Mouse (Mus musculus): ENCODE results near the gene Syne1. TPM values are rescaled to one million over a fixed set of nuclear protein-coding genes. Genes with fewer than 3 reads are reported as not detected.

Syne1 gene
- polyA plus RNA-seq, 1 experiment from 2014 or later: 5.2 TPM

DNA sequence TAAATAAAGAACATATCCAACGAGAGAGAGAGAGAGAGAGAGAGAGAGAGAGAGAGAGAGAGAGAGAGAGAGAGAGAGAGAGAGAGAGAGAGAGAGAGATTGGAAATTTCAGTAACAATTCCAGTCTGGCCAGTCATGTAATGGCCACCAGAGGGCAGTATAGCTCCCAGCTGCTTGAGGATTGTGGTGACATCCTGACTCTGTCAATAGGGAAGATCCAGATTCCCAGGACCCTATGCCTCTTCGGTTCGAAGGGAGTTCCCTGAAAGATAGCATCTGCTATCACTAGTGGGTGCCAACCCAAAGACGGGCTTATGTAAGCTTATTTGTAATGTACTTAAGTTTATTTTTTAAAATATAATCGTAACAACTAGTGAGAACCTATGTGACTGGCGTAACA lies 71.2 kb downstream of the Syne1 start:
- Histone ChIP-seq H3K4me1 (no peaks in the 10 kb centered on the region), H3K4me2 (replicated peaks) (no peak overlapping the region), H3K9me3 (no peaks in the 10 kb centered on the region), H3K4me3 (no peak overlapping the region), H3K9ac (replicated peaks) (no peak overlapping the region), H3K36me3 (no peaks in the 10 kb centered on the region), H3K27ac (replicated peaks) (no peak overlapping the region), H3K27me3 (no peaks in the 10 kb centered on the region)
- no peak for ATAC-seq (replicated peaks)
- 62% methylated on average over 6 of the region's 6 CpGs for WGBS

DNA sequence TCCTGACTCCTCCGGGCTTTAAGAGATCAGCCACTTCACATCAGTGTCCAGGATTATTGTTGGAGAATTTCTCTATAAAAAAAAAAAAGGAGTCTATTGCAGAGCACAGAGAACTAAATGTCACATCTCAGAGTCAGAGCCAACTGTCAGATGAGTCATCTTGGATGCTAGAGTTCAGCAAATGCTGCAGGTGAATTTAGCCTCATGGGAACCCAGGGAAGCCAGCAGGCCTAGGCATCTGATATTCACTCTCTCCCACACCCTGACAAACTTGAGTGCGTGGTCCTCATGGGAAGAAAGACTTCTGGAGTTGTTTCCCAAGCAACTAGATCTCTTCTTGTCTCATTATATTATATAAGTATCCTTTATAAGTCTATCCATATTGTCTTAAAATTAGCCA lies 82.6 kb downstream of the Syne1 start:
- no peak for ATAC-seq (replicated peaks)
- Histone ChIP-seq H3K27me3 (no peaks in the 10 kb centered on the region), H3K9me3 (no peaks in the 10 kb centered on the region), H3K4me1 (no peaks in the 10 kb centered on the region), H3K9ac (replicated peaks) (no peak overlapping the region), H3K4me3 (no peak overlapping the region), H3K4me2 (replicated peaks) (no peak overlapping the region), H3K36me3 (no peaks in the 10 kb centered on the region), H3K27ac (replicated peaks) (no peak overlapping the region)
- WGBS: 87% methylated on average over 2 of the region's 2 CpGs

DNA sequence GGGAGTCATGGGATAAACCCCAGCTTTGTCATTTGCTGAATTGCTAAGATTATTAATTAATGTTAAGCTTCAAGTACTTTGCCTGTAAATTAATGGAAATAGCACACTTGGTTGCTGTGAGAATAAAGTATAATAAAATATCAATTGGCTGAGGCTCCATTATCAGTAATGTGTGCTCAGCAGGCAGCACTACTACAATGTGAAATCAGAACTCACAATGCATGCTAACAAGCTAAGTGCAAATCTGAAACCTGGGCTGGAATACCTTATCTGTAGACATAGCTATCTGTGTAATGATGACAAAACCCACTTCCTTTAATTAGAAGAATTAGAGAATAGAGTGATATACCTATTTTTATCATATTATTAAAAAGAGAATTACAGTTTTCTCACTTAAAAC lies 97.5 kb downstream of the Syne1 start:
- no peak overlapping the region for H3K27ac ChIP-seq (replicated peaks)
- 0 out of 2 replicates have a peak, but pooled peaks have one; percentile 13 for ATAC-seq (replicated peaks)
- H3K4me1 ChIP-seq: no peaks in the 10 kb centered on the region
- H3K27me3 ChIP-seq: no peaks in the 10 kb centered on the region
- no peak overlapping the region for H3K4me3 ChIP-seq
- H3K9ac ChIP-seq (replicated peaks): no peak overlapping the region
- H3K36me3 ChIP-seq: no peaks in the 10 kb centered on the region
- no peaks in the 10 kb centered on the region for H3K9me3 ChIP-seq
- no peak overlapping the region for H3K4me2 ChIP-seq (replicated peaks)

DNA sequence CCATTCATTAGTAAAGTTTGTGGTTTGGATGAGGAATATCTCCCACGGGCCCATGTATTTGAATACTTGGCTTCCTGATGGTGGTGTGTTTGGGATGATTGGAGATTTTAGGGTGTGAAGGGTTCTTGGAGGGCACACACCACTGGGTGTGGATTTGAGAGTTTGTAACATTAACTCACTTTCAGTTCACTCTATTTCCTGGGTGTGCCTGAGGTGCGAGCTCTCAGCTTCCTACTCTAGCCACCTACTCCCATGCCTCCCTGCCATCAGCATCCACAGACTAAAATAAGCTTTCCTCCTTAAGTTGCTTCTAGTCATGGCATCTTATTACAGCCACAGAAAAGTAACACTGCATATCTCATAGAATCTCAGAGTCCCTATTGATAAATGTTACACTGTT lies 101.3 kb downstream of the Syne1 start:
- 90% methylated on average over 2 of the region's 2 CpGs for WGBS

DNA sequence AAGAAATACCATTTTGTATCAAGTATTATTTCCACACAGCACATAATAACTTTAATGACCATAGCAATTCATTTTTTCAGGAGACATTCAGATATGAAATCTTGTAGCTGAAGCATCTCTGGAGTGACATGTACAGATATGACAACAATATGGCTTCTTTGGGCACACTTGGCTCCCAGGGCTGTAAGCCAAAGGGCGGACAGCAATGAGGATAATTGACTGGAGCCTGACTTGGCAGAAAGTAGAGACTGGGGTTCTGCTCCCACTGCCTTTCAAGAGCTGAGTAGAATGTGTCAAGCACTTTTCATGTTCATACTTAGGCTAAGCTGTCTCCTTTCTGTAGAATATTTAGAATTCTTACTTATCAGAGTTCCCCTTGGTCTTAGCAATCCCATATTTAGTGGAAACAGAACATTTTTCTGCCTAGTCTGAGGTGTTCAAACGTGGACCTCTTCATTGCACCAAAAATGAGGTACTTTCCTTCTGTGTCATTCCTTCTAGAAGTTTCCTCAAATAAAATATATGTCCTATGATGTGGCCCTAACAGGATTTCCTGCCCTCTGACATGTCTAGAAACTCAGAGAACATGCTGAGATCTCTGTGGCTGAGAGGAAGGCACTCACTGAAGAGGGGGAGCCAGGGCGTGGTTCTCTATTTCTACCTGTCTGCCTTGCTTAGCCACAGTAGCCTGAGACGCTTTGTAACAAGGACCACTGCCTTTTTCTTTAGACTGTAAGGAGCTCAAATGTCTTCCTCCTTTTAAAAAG lies 103.1 kb downstream of the Syne1 start:
- Histone ChIP-seq H3K4me1 (no peaks in the 10 kb centered on the region), H3K27me3 (no peaks in the 10 kb centered on the region), H3K4me3 (no peak overlapping the region), H3K9ac (replicated peaks) (no peak overlapping the region), H3K36me3 (no peaks in the 10 kb centered on the region), H3K27ac (replicated peaks) (no peak overlapping the region), H3K9me3 (no peaks in the 10 kb centered on the region), H3K4me2 (replicated peaks) (no peak overlapping the region)
- 65% methylated on average over 4 of the region's 4 CpGs for WGBS
- ATAC-seq (replicated peaks): no peak

More for the DNA sequence above, 101.3 kb downstream of the Syne1 start:
- no peaks in the 10 kb centered on the region for H3K36me3 ChIP-seq
- no peak overlapping the region for H3K4me2 ChIP-seq (replicated peaks)
- no peaks in the 10 kb centered on the region for H3K27me3 ChIP-seq
- no peak for ATAC-seq (replicated peaks)
- H3K4me3 ChIP-seq: no peak overlapping the region
- no peak overlapping the region for H3K9ac ChIP-seq (replicated peaks)
- no peaks in the 10 kb centered on the region for H3K4me1 ChIP-seq
- H3K9me3 ChIP-seq: no peaks in the 10 kb centered on the region
- H3K27ac ChIP-seq (replicated peaks): no peak overlapping the region

GRCm38 (mm10) chr10:5445313-5445712 lies 106.0 kb downstream of the Syne1 start:
- no peak overlapping the region for H3K4me3 ChIP-seq
- no peak overlapping the region for H3K27ac ChIP-seq (replicated peaks)
- no peak overlapping the region for H3K9ac ChIP-seq (replicated peaks)
- ATAC-seq (replicated peaks): no peak
- no peak overlapping the region for H3K4me2 ChIP-seq (replicated peaks)
- no peaks in the 10 kb centered on the region for H3K9me3 ChIP-seq
- no peaks in the 10 kb centered on the region for H3K4me1 ChIP-seq
- WGBS: 91% methylated on average over 3 of the region's 3 CpGs
- no peaks in the 10 kb centered on the region for H3K36me3 ChIP-seq
- no peaks in the 10 kb centered on the region for H3K27me3 ChIP-seq

DNA sequence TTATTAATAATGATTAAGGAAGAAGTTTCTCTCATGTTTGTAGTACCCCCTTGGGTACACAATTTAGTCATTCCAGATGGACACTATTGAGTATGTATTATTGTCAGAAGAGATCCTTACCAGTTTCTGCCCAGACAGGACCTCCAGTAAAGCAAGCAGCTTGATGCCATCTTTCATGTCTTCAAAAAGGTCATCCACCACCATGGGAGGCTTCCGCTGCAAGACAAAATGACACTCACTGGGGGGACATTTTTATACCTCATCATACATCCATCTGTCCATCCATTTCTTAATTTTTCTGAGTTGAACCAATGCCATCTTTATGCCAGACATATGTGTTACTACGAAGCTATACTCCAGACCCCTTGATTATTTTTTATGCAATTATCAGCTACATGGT lies 108.3 kb downstream of the Syne1 start:
- no peak overlapping the region for H3K4me2 ChIP-seq (replicated peaks)
- H3K9ac ChIP-seq (replicated peaks): no peak overlapping the region
- H3K36me3 ChIP-seq: no peaks in the 10 kb centered on the region
- no peak for ATAC-seq (replicated peaks)
- no peaks in the 10 kb centered on the region for H3K27me3 ChIP-seq
- no peak overlapping the region for H3K27ac ChIP-seq (replicated peaks)
- H3K9me3 ChIP-seq: no peaks in the 10 kb centered on the region
- 96% methylated on average over 2 of the region's 2 CpGs for WGBS
- no peaks in the 10 kb centered on the region for H3K4me1 ChIP-seq
- H3K4me3 ChIP-seq: no peak overlapping the region

GRCm38 (mm10) chr10:5439802-5440350 lies 111.4 kb downstream of the Syne1 start:
- no peaks in the 10 kb centered on the region for H3K27me3 ChIP-seq
- H3K4me1 ChIP-seq: no peaks in the 10 kb centered on the region
- no peak overlapping the region for H3K9ac ChIP-seq (replicated peaks)
- 42% methylated on average over 2 of the region's 2 CpGs for WGBS
- H3K4me3 ChIP-seq: no peak overlapping the region
- no peaks in the 10 kb centered on the region for H3K36me3 ChIP-seq
- no peak overlapping the region for H3K27ac ChIP-seq (replicated peaks)
- H3K4me2 ChIP-seq (replicated peaks): no peak overlapping the region
- no peak for ATAC-seq (replicated peaks)
- no peaks in the 10 kb centered on the region for H3K9me3 ChIP-seq

DNA sequence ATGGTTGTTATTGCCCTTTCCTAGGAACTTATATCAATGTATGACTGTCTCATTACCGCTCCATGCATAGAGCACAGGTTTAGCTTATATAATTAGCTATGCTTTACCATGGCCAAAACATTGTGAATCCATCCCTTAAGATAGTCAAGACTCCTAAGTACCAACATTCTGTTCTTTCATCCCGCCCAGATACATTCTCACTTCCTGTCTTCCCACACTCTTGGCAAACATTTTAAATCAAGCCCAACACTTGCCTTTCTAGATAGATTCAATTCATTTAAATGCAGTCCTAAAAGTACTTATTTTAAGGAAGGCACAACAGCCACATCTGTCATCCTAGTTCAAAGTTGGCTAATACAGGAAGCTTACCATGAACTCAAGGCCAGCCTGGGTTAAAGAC lies 113.5 kb downstream of the Syne1 start:
- WGBS: 92% methylated on average over 2 of the region's 2 CpGs

GRCm38 (mm10) chr10:5423984-5424383 lies 127.3 kb downstream of the Syne1 start:
- H3K4me2 ChIP-seq (replicated peaks): no peak overlapping the region
- H3K9ac ChIP-seq (replicated peaks): no peak overlapping the region
- no peak overlapping the region for H3K27ac ChIP-seq (replicated peaks)
- H3K36me3 ChIP-seq: no peaks in the 10 kb centered on the region
- H3K4me1 ChIP-seq: no peaks in the 10 kb centered on the region
- H3K27me3 ChIP-seq: no peaks in the 10 kb centered on the region
- 0 out of 2 replicates have a peak, but pooled peaks have one; percentile 29 for ATAC-seq (replicated peaks)
- H3K4me3 ChIP-seq: no peak overlapping the region
- WGBS: 47% methylated on average over 4 of the region's 4 CpGs
- H3K9me3 ChIP-seq: no peaks in the 10 kb centered on the region

More for the DNA sequence above, 113.5 kb downstream of the Syne1 start:
- H3K36me3 ChIP-seq: no peaks in the 10 kb centered on the region
- H3K9ac ChIP-seq (replicated peaks): no peak overlapping the region
- no peaks in the 10 kb centered on the region for H3K27me3 ChIP-seq
- H3K4me3 ChIP-seq: no peak overlapping the region
- H3K4me1 ChIP-seq: no peaks in the 10 kb centered on the region
- no peak overlapping the region for H3K27ac ChIP-seq (replicated peaks)
- H3K9me3 ChIP-seq: no peaks in the 10 kb centered on the region
- ATAC-seq (replicated peaks): no peak
- no peak overlapping the region for H3K4me2 ChIP-seq (replicated peaks)

DNA sequence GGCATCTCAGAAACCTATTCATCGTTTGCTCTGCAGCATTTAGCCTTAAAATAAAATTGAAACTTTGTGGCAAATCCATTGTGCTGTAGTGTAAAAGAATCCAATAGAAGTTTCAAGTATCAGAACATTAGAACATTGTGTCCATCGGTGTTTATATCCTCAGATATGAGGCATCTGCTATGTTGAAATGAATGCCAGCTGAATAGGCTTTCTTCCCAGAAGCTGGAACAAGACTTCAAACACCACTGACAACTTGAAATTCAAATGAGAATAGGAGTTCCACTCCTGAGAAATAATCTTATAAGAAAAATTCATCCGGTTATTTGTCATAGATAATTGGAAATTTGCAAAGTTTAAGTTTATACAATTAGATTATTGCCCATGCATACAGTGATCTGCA lies 135.6 kb downstream of the Syne1 start:
- ATAC-seq (replicated peaks): no peak
- H3K4me2 ChIP-seq (replicated peaks): no peak overlapping the region
- no peak overlapping the region for H3K4me3 ChIP-seq
- H3K36me3 ChIP-seq: no peaks in the 10 kb centered on the region
- 86% methylated on average over 3 of the region's 3 CpGs for WGBS
- H3K4me1 ChIP-seq: no peaks in the 10 kb centered on the region
- no peak overlapping the region for H3K27ac ChIP-seq (replicated peaks)
- no peak overlapping the region for H3K9ac ChIP-seq (replicated peaks)
- no peaks in the 10 kb centered on the region for H3K9me3 ChIP-seq
- no peaks in the 10 kb centered on the region for H3K27me3 ChIP-seq

GRCm38 (mm10) chr10:5384131-5384776 lies 167.0 kb downstream of the Syne1 start:
- Histone ChIP-seq H3K36me3 (no peaks in the 10 kb centered on the region), H3K4me2 (replicated peaks) (no peak overlapping the region), H3K4me1 (no peaks in the 10 kb centered on the region), H3K27ac (replicated peaks) (no peak overlapping the region), H3K27me3 (no peaks in the 10 kb centered on the region), H3K4me3 (no peak overlapping the region), H3K9me3 (no peaks in the 10 kb centered on the region), H3K9ac (replicated peaks) (no peak overlapping the region)
- no peak for ATAC-seq (replicated peaks)
- WGBS: 89% methylated on average over 6 of the region's 6 CpGs
